Mouse (Mus musculus): Measurements from ENCODE around the gene Ttyh1. TPM values are rescaled to one million over a fixed set of nuclear protein-coding genes. Genes with fewer than 3 reads are reported as not detected.

Ttyh1 gene
- polyA plus RNA-seq, 1 experiment, result 51.3 TPM

GRCm38 (mm10) chr7:4122783-4123182 is 3.6 kb downstream of the Ttyh1 start:
- DNase-seq (ENCODE audit: low read depth), result no peak

- DNase-seq (ENCODE audit: low read depth), result no peak
Measured at GRCm38 (mm10) chr7:4123732-4124131, 4.5 kb downstream of the Ttyh1 start.

GRCm38 (mm10) chr7:4124315-4124759 is 5.1 kb downstream of the Ttyh1 start:
- no peak for DNase-seq (ENCODE audit: low read depth)

- no peak for DNase-seq (ENCODE audit: low read depth)
Measured at GRCm38 (mm10) chr7:4124856-4125255, 5.6 kb downstream of the Ttyh1 start.

- no peak for DNase-seq (ENCODE audit: low read depth)
Measured at GRCm38 (mm10) chr7:4125306-4125705, 6.1 kb downstream of the Ttyh1 start.

GRCm38 (mm10) chr7:4126992-4127785 is 8.0 kb downstream of the Ttyh1 start:
- no peak for DNase-seq (ENCODE audit: low read depth)

GRCm38 (mm10) chr7:4127894-4128293 is 8.7 kb downstream of the Ttyh1 start:
- no peak for DNase-seq (ENCODE audit: low read depth)

- no peak for DNase-seq (ENCODE audit: low read depth)
Measured at GRCm38 (mm10) chr7:4128860-4129259, 9.7 kb downstream of the Ttyh1 start.

GRCm38 (mm10) chr7:4130686-4131452 is 11.7 kb downstream of the Ttyh1 start:
- peak; percentile 65 for DNase-seq (ENCODE audit: low read depth)

- no peak for DNase-seq (ENCODE audit: low read depth)
Measured at GRCm38 (mm10) chr7:4131964-4132363, 12.8 kb downstream of the Ttyh1 start.

- DNase-seq (ENCODE audit: low read depth), result no peak
Measured at GRCm38 (mm10) chr7:4132581-4132980, 13.4 kb downstream of the Ttyh1 start.

- DNase-seq (ENCODE audit: low read depth), result no peak
Measured at GRCm38 (mm10) chr7:4132998-4133397, 13.8 kb downstream of the Ttyh1 start.

- no peak for DNase-seq (ENCODE audit: low read depth)
Measured at GRCm38 (mm10) chr7:4134911-4135310, 15.7 kb downstream of the Ttyh1 start.

GRCm38 (mm10) chr7:4136404-4136770 is 17.2 kb downstream of the Ttyh1 start:
- DNase-seq (ENCODE audit: low read depth), result no peak

GRCm38 (mm10) chr7:4136771-4137531 is 17.7 kb downstream of the Ttyh1 start, which contains the start of gene Leng8:
TSS of gene Leng8 (plus strand) at chr7:4137039.
- DNase-seq (ENCODE audit: low read depth), result peak; percentile 76

GRCm38 (mm10) chr7:4137746-4138145 is 18.5 kb downstream of the Ttyh1 start:
- DNase-seq (ENCODE audit: low read depth), result no peak

GRCm38 (mm10) chr7:4138181-4138580 is 19.0 kb downstream of the Ttyh1 start:
- no peak for DNase-seq (ENCODE audit: low read depth)

GRCm38 (mm10) chr7:4138671-4139070 is 19.5 kb downstream of the Ttyh1 start:
- no peak for DNase-seq (ENCODE audit: low read depth)

GRCm38 (mm10) chr7:4139391-4139790 is 20.2 kb downstream of the Ttyh1 start:
- no peak for DNase-seq (ENCODE audit: low read depth)

- DNase-seq (ENCODE audit: low read depth), result no peak
Measured at GRCm38 (mm10) chr7:4141648-4142325, 22.6 kb downstream of the Ttyh1 start.

GRCm38 (mm10) chr7:4142796-4143445 is 23.7 kb downstream of the Ttyh1 start:
- DNase-seq (ENCODE audit: low read depth), result no peak

All from gonadal fat pad, adult 2 months (tissue).